Mouse (Mus musculus) CD4-positive, CD25-positive, alpha-beta regulatory T cell, adult 9 weeks (primary cell): ENCODE data around the gene Creb1. TPM values are rescaled to one million over a fixed set of nuclear protein-coding genes. Genes with fewer than 3 reads are reported as not detected.

Experiments used
- polyA plus RNA-seq: library from polyadenylated mRNA; unstranded; fragments of 100-300 nt; shearing (Covaris generic); gene quantifications from one replicate; pipeline ENCODE4 v1.2.1, GENCODE M21; 2017

Gene Creb1
- polyA plus RNA-seq: 91.2 TPM

GRCm38 (mm10) chr1:64532589-64533470 lies at the start of gene Creb1:
Gene Creb1, plus strand, starts transcription at chr1:64532645.

GRCm38 (mm10) chr1:64616881-64617714 lies 84.7 kb downstream of the Creb1 start, which contains the start of gene Mettl21a:
Gene Mettl21a, minus strand, starts transcription at chr1:64617242.

Other genes with a start within 250 kb of the Creb1 start
- 29.8 TPM for gene Mettl21a, start 84.6 kb downstream of the Creb1 start, polyA plus RNA-seq
- gene Ccnyl1, start 157.8 kb downstream of the Creb1 start, polyA plus RNA-seq: 0.63 TPM
- gene Fzd5, start 205.1 kb downstream of the Creb1 start, polyA plus RNA-seq: 0.16 TPM